Mouse (Mus musculus): Measurements from ENCODE around the gene Prmt8. TPM values are rescaled to one million over a fixed set of nuclear protein-coding genes. Genes with fewer than 3 reads are reported as not detected.

The Prmt8 gene
- total and polyA plus RNA-seq, 3 experiments = not detected

DNA sequence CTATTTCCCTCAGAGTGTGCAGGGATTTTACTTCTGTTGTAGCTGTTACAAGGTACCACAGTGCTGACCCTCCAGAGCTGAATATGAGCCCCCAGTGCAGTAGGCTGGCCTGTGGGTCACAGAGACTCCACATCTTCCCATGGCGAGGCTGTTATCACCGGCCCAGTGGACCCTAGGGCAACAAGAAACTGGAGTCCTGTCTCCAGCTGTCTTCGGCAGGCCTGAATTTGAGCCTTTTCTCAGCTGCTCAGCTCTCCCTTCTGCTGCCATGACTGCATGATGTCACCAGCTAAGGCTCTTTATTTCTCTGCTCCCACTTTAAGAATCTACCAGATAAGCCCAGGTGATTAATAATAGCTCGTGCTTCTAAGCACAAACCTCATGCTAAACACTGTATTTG, 11.0 kb downstream of the Prmt8 start:
- no peak overlapping the region for H3K9ac ChIP-seq (ENCODE audit: control insufficient read depth, low read depth, low read length, poor library complexity, severe bottlenecking)
- no peak overlapping the region for H3K4me3 ChIP-seq (ENCODE audit: control insufficient read depth in 1 of 2, insufficient read depth in 1 of 2, low read depth in 2 of 2, low read length in 2 of 2)
- no peaks in the 10 kb centered on the region for H3K27me3 ChIP-seq (ENCODE audit: control insufficient read depth in 1 of 2, insufficient read depth in 2 of 2, low read length in 2 of 2)
- no peak overlapping the region for H3K27ac ChIP-seq (ENCODE audit: control insufficient read depth, low read depth, low read length)
- DNase-seq (ENCODE audit: low read depth, low spot score) = no peak
- H3K36me3 ChIP-seq (ENCODE audit: control insufficient read depth in 1 of 2, insufficient read depth in 2 of 2, low read length in 2 of 2) = no peaks in the 10 kb centered on the region
- TF ChIP-seq MAFK (IDR thresholded peaks at IDR 0.05; ENCODE audit: borderline replicate concordance, low read depth, low read length) (no peak), USF1 (IDR thresholded peaks at IDR 0.05; ENCODE audit: low read depth, low read length) (no peak), MAZ (IDR thresholded peaks at IDR 0.05; ENCODE audit: low read depth, low read length) (no peak), KAT2A (conservative IDR thresholded peaks at IDR 0.05; ENCODE audit: low read depth, low read length) (no peak), ZMIZ1 (IDR thresholded peaks at IDR 0.05; ENCODE audit: low read depth, low read length) (no peak), POLR2AphosphoS5 (IDR thresholded peaks at IDR 0.05; ENCODE audit: borderline replicate concordance, low read depth, low read length) (no peak), CTCF (IDR thresholded peaks at IDR 0.05 in 2 of 3, conservative IDR thresholded peaks at IDR 0.05 in 1 of 3; ENCODE audit: control insufficient read depth in 1 of 3, insufficient read depth in 1 of 3, low read depth in 2 of 3, low read length in 3 of 3, poor library complexity in 1 of 3, severe bottlenecking in 1 of 3) (no peak)
- H3K9me3 ChIP-seq (replicated peaks; ENCODE audit: insufficient read depth, low read length) = no peaks in the 10 kb centered on the region
- no peaks in the 10 kb centered on the region for H3K4me1 ChIP-seq (ENCODE audit: control insufficient read depth in 1 of 2, insufficient read depth in 2 of 2, low read length in 2 of 2)
- no peaks in the 10 kb centered on the region for H3K79me2 ChIP-seq (ENCODE audit: control insufficient read depth, insufficient read depth, low read length, poor library complexity)

DNA sequence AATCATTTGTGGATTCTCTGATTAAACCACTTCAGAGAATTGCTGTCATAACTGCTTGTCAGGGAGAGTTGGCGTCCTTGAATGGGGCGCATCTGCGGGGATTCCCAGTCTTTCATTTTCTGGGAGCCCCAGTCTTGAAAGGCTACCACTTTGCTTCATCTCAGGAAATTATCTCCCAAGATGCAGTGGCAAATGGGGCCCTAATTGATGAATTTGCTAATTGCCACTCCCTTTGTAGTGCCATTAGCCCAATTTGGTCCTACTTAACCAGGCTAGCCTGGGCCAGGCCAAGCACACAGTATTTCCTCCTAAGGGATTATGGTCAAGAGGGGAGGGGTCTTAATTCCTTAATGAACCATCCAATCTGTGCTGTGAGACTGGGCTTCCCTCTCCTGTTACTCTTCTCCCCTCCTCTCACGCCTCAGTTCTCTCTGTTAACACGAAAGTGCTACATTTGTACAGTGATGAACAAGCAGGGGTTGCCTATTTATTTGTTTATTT, 11.6 kb downstream of the Prmt8 start:
- H3K79me2 ChIP-seq (ENCODE audit: control insufficient read depth, insufficient read depth, low read length, poor library complexity) = no peaks in the 10 kb centered on the region
- no peak overlapping the region for H3K27ac ChIP-seq (ENCODE audit: control insufficient read depth, low read depth, low read length)
- no peaks in the 10 kb centered on the region for H3K9me3 ChIP-seq (replicated peaks; ENCODE audit: insufficient read depth, low read length)
- H3K4me1 ChIP-seq (ENCODE audit: control insufficient read depth in 1 of 2, insufficient read depth in 2 of 2, low read length in 2 of 2) = no peaks in the 10 kb centered on the region
- no peak for TF ChIP-seq POLR2AphosphoS2 (IDR thresholded peaks at IDR 0.05; ENCODE audit: low read length)
- TF ChIP-seq ELF1 (IDR thresholded peaks at IDR 0.05; ENCODE audit: low read depth, low read length) = no peak
- TF ChIP-seq TAL1 (IDR thresholded peaks at IDR 0.05; ENCODE audit: low read length) = no peak
- TF ChIP-seq USF2 (IDR thresholded peaks at IDR 0.05; ENCODE audit: borderline replicate concordance in 1 of 2, insufficient read depth in 1 of 2, low read depth in 1 of 2, low read length in 2 of 2) = no peak
- no peak for TF ChIP-seq HCFC1 (IDR thresholded peaks at IDR 0.05; ENCODE audit: low read depth, low read length)
- no peak for TF ChIP-seq GABPA (IDR thresholded peaks at IDR 0.05; ENCODE audit: low read depth, low read length)
- no peak for DNase-seq (ENCODE audit: low read depth, low spot score)
- no peak overlapping the region for H3K9ac ChIP-seq (ENCODE audit: control insufficient read depth, low read depth, low read length, poor library complexity, severe bottlenecking)
- H3K4me3 ChIP-seq (ENCODE audit: control insufficient read depth in 1 of 2, insufficient read depth in 1 of 2, low read depth in 2 of 2, low read length in 2 of 2) = no peak overlapping the region
- H3K27me3 ChIP-seq (ENCODE audit: control insufficient read depth in 1 of 2, insufficient read depth in 2 of 2, low read length in 2 of 2) = no peaks in the 10 kb centered on the region
- H3K36me3 ChIP-seq (ENCODE audit: control insufficient read depth in 1 of 2, insufficient read depth in 2 of 2, low read length in 2 of 2) = no peaks in the 10 kb centered on the region

DNA sequence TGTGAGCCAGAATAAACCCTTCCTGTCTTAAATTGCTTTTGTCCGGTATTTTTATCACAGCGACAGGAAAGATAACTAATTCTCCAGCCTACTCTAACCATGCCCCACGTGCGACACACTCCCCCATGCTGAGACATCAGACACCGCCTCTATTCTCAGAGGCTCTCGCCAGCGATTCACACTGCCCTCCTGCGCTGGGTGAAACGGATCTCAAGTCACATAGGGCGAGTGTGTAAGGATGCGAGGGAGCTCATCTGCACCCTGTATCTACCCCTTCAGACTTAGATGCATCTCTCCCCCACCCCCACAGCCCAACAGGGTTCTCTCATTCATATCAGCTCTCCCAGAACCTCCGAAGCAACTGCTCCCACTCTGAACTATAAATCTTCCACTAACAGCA, 12.4 kb downstream of the Prmt8 start:
- TF ChIP-seq EP300 (IDR thresholded peaks at IDR 0.05; ENCODE audit: low read depth in 1 of 2, low read length in 2 of 2) = no peak
- TF ChIP-seq SIN3A (IDR thresholded peaks at IDR 0.05; ENCODE audit: low read length) = no peak
- Histone ChIP-seq H3K27me3 (ENCODE audit: control insufficient read depth in 1 of 2, insufficient read depth in 2 of 2, low read length in 2 of 2) (no peaks in the 10 kb centered on the region), H3K4me3 (ENCODE audit: control insufficient read depth in 1 of 2, insufficient read depth in 1 of 2, low read depth in 2 of 2, low read length in 2 of 2) (no peak overlapping the region), H3K9me3 (replicated peaks; ENCODE audit: insufficient read depth, low read length) (no peaks in the 10 kb centered on the region), H3K4me1 (ENCODE audit: control insufficient read depth in 1 of 2, insufficient read depth in 2 of 2, low read length in 2 of 2) (no peaks in the 10 kb centered on the region), H3K27ac (ENCODE audit: control insufficient read depth, low read depth, low read length) (no peak overlapping the region), H3K79me2 (ENCODE audit: control insufficient read depth, insufficient read depth, low read length, poor library complexity) (no peaks in the 10 kb centered on the region), H3K9ac (ENCODE audit: control insufficient read depth, low read depth, low read length, poor library complexity, severe bottlenecking) (no peak overlapping the region), H3K36me3 (ENCODE audit: control insufficient read depth in 1 of 2, insufficient read depth in 2 of 2, low read length in 2 of 2) (no peaks in the 10 kb centered on the region)
- no peak for DNase-seq (ENCODE audit: low read depth, low spot score)
